Mouse (Mus musculus): ENCODE measurements around the gene Barhl1.
A peak's percentile ranks its signal among the peaks of the same experiment; 100 is the strongest.

GRCm38 (mm10) chr2:28923912-28924311 is 7.4 kb upstream of the Barhl1 start:
- TF ChIP-seq CTCF (IDR thresholded peaks at IDR 0.05; ENCODE audit: low read depth) (peak; percentile 83), EP300 (IDR thresholded peaks at IDR 0.05; ENCODE audit: low read depth) (no peak)
